Mouse (Mus musculus): ENCODE data around the gene Gpx4.

DNA sequence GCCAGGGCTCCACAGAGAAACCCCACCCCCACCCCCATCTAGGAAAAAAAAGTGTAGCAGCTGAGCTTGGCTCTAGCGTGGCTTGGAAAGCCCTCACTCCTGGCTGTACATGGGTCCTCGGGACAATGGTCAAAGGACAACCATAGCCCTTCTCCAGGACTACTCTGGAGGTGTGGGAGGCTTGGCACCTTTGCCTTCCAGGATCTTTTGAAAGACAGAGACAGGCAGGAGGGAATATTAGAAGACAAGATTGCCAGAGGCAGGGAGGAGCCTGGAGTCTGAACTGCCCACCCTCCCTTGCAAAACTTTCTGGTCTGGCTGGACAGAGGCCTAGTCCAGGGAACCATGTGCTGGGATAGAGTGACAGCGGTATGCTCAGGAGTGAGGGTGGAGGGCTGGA lies 47.7 kb downstream of the Gpx4 start:
- TF ChIP-seq EP300 (IDR thresholded peaks at IDR 0.05; ENCODE audit: insufficient read depth, low read depth, low read length) = no peak
- no peak for TF ChIP-seq CTCF (IDR thresholded peaks at IDR 0.05)

All from heart, adult 2 months (tissue).